Mouse (Mus musculus) telencephalon, adult 2 months (tissue): ENCODE measurements around the gene Dnajc16.

Source experiments
- DNase-seq: peaks from one replicate; pipeline ENCODE4 v3.0.0-alpha.2; 2011; ENCODE audit warnings: low read depth, low spot score

The Dnajc16 gene

GRCm38 (mm10) chr4:141763476-141763875 is 27.3 kb downstream of the Dnajc16 start:
- DNase-seq, result no peak

DNA sequence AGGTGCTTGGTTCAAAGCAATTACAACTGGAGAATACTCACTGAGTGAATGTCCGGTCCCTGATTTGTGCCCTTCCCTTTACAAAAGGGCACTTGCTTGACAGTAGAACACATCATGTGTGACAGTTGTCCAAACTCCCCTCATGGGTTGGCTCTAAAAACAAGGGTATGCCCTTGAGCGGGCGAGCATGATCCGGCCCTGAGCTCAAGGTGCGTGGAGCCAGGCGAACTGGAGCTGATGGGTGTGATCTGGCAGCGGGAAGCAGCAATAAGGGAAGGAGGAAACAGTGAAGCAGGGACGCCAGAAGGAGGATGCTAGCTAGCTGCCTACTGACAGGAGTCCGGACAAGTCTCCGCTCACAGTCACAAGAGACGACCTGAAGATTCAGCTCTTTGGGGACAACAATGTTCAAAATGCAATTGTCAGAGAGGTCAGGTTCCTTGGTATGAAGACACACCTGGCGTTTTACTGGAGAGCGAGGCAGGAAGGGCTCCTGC is 28.6 kb downstream of the Dnajc16 start:
- DNase-seq, result no peak

GRCm38 (mm10) chr4:141760942-141761341 is 29.8 kb downstream of the Dnajc16 start:
- DNase-seq, result no peak

GRCm38 (mm10) chr4:141758874-141759542 is 31.7 kb downstream of the Dnajc16 start:
- DNase-seq, result no peak

DNA sequence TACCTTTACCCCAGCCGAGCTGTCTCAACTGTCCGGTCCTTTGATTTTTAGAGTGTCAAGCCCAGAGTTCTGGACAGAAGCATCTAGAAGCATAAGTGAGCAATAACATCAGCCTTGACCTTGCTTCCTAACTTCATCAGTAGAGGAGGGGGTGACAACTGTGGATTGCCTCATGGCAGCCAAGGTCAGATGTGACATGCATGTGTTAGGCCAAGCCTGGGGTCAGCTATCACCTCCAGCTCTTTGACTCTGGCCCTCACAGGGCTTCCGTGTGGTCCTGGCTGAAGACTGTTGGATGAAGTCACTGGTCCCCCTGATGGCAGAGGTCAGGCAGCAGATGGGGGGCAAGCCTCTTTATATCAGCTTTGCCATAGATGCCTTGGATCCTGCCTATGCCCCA is 33.6 kb downstream of the Dnajc16 start:
- no peak for DNase-seq

DNA sequence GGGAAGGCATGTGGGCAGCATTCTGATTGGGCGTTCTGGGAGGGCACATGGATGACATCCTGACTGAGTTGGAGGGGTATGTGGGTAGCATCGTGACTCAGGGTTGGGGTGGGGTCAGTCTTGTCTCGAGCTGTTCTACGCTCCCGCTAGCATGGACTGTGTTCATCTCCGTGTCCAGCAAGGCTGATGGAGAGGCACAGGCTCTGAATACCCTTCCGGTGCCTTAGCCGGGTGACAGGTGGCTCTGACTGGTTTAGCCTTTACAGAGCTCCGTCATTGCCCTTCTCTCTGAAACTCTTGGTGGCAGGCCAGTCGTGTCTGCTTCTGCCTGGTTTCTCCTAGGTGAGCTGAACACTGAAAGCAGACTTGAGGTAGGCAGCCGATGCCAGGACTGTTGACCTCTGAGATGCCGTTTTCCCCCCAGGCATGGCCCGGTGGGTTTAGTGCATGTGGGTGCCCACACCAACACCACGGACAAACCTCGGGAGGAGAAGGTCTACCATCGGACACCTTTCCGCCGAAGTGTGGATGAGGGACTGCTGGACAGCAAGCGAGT is 35.3 kb downstream of the Dnajc16 start:
- no peak for DNase-seq

DNA sequence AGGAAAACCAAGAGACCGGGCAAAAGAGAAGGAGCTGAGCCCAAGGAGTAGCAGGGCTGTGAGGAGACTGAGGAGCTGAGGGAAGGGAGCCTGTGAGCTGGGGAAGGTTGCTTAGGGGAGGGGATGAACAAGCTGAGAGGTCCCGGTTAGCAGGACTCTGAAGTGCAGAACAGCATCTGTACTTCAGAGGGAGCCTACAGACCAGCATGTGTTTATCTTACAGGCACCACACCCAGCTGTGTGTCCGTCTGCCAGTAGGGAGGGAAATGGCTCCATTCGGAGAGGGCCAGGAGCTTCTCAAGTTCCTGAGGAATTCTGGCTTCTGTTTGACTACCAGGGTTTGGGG is 38.7 kb downstream of the Dnajc16 start:
- DNase-seq, result no peak

DNA sequence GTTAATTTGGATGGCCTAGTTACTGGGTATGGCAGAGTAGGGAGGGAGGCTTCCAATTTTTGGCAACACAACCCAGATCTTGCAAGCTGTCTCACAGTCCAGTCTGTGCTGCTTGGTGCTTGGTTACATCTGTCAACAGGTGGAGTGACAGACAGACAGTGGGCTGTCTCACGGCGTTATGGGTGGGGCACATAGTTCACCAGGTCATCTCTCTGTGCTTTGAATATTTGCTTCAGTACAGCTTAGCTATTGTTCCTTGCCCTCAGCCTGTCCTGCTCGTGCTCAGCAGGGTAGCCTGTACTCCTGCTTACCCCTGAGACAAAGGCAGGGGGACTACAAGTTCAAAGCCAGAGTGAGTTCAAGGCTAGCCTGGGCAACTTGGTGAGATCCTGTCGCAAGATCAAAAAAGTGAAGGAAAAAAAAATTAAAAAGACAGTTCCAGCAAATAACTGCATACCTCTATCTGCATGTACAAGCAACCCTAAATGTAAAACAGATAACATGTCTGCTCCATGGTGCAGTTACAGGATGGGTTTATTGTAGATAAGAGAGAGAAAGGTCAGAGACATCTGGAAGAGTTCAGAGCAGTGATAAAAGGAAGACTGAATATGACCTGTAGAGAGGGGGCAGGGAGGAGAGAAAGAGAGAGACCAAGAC is 39.2 kb downstream of the Dnajc16 start:
- no peak for DNase-seq

DNA sequence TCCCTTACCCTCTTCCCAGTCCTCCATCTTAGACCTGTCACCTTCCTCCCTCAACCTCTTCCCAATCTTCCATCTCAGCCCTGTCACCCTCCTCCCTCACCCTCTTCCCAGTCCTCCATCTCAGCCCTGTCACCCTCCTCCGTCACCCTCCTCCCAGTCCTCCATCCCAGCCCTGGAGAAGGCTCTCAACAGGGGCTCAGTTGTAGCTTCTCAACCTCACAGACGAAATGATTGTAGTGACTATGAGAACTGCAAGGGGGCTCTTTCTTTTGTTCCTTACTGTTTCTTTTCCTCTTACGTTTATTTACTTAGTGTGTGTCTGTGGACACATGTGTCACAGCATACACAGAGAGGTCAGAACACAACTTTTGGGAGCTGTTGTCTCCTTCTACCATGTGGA is 39.9 kb downstream of the Dnajc16 start:
- no peak for DNase-seq

DNA sequence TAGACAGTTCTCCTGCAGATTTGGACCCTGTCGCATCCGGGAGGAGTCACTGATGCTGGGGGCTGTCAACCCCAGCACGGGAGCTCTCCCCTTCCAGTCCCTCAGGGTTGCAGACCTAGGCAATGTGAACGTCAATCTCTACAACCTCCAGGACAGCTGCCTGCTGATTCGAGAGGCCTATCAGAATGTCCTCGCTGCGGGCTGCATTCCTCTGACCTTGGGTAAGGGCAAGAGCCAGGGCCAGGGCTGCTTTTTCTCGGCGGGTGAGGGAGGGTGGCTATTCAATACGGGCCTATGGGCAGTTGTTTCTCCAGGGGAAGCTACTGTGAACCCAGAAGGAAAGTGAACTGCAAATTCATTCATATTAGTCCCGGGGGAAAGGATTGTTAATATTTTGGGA is 41.2 kb downstream of the Dnajc16 start:
- DNase-seq, result no peak

GRCm38 (mm10) chr4:141746578-141747346 is 44.0 kb downstream of the Dnajc16 start, which contains the start of gene Agmat:
Gene Agmat (plus strand): TSS chr4:141746672.
- DNase-seq, result no peak

GRCm38 (mm10) chr4:141742381-141742780 is 48.4 kb downstream of the Dnajc16 start:
- no peak for DNase-seq

DNA sequence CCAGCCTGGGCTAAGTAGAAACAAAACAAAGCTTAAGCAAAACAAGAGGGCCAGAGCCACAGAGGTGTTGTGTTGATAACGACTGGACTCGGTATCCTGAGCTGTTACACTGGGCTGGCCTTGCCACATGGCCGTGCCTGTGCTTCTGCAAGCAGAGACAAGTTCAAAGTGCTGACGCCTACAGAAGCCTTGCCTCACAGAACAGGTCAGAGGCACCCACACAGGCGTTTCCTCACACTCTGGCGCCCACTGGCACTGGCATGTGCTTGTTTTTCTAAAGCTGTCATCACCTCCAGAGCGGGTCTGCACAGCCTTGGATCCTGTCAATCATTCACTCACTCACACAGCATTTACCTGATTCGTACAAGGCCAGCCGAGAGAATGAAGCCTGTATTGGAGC is 48.9 kb downstream of the Dnajc16 start:
- no peak for DNase-seq

DNA sequence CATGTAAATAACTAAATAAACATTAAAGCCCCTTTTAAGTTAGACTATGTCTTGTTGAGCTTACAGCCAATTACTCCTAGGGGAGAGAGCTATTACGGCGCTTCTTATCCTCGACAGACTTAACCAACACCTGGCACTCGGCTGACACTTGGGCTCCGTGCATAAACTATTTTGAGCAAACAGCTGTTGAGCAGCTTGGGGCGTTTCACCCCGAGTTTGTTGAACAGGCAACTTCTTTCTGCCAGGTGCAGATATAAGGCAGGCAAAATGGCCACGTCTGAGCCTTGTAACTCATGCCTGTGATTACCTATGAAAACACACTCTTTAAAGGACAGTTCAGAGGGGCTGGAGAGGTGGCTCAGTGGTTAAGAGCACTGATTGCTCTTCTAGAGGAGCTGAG is 52.7 kb downstream of the Dnajc16 start:
- DNase-seq, result no peak

GRCm38 (mm10) chr4:141736856-141737255 is 53.9 kb downstream of the Dnajc16 start:
- DNase-seq, result no peak

- DNase-seq, result no peak
These were observed 55.5 kb downstream of the Dnajc16 start for GRCm38 (mm10) chr4:141735206-141735560.

DNA sequence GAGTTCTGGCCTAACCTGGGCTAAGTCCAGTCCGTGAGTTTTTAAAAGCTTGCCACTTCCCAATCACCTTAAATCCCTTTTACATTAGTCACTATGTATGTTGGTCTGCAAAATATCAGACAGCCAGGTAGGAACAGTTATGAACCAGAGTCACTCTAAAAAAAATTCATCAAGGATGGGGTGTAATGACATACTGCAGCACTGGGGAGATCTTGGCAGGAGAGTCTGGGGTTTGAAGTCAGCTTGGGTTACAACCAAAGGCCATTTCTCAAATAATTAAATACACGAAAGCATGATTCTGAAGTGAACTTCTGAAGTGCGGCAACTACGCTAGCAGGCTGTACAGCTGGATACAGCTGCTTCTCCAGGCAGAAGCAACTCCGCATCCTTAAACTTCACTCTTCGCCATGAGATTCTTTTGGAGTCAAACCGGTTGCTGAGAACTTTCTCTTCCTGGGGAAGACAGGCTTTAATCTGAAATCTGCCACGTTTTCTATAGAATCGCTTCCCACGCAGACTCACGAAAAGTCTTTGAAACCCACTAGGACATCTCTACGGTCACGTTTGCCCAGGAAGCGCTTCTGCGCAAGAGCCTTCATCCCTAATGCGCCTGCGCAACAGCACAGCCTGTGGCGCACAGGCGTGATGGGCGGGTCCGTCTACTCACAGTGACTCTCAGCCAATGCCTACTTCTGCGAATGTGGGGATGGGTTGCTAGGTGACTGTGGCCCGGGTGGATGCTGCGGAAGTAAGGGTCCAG is 56.1 kb downstream of the Dnajc16 start:
- peak; percentile 94 for DNase-seq

DNA sequence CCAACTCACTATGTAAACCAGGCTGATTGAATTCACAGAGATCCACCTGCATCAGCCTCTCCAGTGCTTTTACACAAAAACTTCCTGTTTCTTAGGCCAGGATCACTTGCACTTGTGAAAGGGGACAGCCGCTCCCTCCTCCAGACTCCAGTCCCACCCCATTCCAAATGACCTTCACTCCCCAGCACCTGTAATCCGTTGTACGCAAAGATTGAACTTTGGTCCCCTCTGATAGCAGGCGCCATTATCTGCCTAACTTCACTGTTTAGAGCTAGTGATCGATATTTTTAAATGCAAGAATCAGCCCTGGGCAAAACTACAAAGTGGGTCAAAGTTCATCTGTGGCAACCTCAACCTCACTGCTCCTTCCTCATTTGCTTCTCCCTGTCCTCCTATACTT is 59.0 kb downstream of the Dnajc16 start:
- DNase-seq, result no peak

GRCm38 (mm10) chr4:141730401-141730800 is 60.3 kb downstream of the Dnajc16 start:
- peak; percentile 61 for DNase-seq

DNA sequence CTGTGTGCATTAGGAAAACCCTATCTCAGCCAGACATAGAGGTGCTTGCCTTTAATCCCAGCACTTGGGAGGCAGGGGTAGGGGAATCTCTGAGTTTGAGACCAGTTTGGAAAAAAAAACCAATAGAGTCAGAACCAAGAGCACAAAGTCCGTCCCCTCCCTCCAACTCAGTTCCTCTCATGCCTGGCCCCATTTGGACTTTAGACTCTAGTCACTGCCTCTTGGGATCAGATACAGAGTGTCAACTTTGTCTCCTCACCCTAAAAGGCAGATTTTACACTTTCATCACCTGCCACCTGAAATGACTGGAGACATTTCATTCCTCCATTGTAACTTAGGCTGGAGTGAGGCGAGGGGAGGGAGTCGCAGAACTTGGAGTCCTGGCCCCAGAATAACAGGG is 61.5 kb downstream of the Dnajc16 start:
- no peak for DNase-seq

DNA sequence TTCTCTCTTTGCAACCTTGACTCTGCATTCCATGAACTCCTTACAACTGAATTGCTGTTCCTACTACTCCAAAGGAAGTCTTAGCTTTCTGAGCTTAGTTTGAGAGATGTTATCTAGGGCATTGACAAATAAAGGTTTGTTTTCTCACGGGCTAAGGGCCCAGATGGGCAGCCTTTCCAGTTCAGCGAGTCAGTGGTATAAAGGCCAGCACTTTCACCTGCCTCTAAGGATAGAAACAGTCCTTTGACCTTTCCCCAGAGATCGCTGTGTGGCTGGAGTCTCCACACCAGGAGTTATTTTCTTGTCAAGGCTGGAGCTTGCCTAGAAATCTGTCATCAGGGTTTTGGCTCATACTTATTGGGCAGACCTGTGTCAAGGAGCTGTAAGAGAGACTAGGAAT is 65.0 kb downstream of the Dnajc16 start:
- DNase-seq, result no peak

DNA sequence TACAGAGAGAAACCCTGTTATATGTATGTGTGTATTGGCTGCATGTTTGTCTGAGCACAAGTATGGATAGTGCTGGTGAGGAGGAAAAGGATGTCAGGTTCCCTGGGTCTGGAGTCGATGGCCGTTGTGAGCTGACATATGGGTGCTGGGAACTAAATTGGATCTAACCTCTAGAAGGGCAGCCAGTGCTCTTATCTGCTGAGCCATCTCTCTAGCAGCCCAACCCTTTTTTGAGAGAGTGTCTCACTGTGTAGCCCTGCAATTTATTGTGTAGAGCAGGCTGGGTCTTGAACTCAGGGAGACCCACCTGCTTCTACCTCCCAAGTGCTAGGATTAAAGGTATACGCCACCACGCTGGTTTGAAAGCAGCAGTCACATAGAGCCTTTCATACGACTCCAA is 65.5 kb downstream of the Dnajc16 start:
- no peak for DNase-seq
